Mouse (Mus musculus) erythroblast, embryonic 14.5 days (primary cell): ENCODE results near the gene Cfap70.

Source experiments
- GATA1 ChIP-seq: IDR thresholded peaks from 2 replicates; pipeline ENCODE4 v1.6.1; 2012; ENCODE audit warnings: low read length, inconsistent platforms, mixed read lengths
- TAL1 ChIP-seq: IDR thresholded peaks from 3 replicates; pipeline ENCODE4 v1.6.1; 2012; ENCODE audit warnings: low read length, inconsistent platforms, mixed read lengths

DNA sequence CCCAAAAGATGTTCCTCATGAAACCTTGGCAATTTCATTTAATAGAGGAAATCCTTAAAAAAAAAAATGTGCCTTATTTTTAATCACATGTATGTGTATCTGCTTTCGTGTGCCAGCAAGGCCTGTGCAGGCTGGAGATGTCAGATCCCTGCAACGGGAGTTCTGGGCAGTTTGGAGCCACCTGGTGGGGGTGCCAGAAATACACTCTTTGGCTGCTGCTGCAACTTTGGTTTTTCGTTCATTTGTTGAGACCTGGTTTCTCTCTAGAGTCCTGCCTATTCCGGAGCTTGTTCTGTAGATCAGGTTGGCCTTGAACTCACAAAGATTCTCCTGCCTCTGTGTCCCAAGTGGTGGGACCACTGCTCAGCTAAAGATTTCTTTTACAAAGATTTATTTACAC is 53.2 kb downstream of the Cfap70 start:
- TF ChIP-seq GATA1 (no peak), TAL1 (no peak)
